Mouse (Mus musculus): ENCODE measurements around the gene Ulk4. TPM values are rescaled to one million over a fixed set of nuclear protein-coding genes. Genes with fewer than 3 reads are reported as not detected.
A peak's percentile ranks its signal among the peaks of the same experiment; 100 is the strongest.
"Not testable (repeated sequence)": the region's sequence is repeated elsewhere in the genome, so short reads cannot be mapped to it uniquely, and the experiment has no call there.

The Ulk4 gene
- polyA plus RNA-seq, 1 experiment from 2014 or later, result 167 TPM

- Histone ChIP-seq H3K27ac (no peak overlapping the region), H3K9ac (no peak overlapping the region), H3K27me3 (no peaks in the 10 kb centered on the region), H3K4me1 (no peaks in the 10 kb centered on the region), H3K9me3 (peaks cover 2% of the 10 kb centered on the region; the same call in 1 of the 2 replicates), H3K36me3 (peaks cover 12% of the 10 kb centered on the region), H3K4me2 (replicated peaks) (no peak overlapping the region), H3K4me3 (no peak overlapping the region)
- no peak for ATAC-seq (ENCODE audit: low FRiP score, low read depth)
- 100% methylated on average over 1 of the region's 1 CpGs for WGBS
Observed at GRCm38 (mm10) chr9:121203686-121204085, 73.3 kb downstream of the Ulk4 start.

DNA sequence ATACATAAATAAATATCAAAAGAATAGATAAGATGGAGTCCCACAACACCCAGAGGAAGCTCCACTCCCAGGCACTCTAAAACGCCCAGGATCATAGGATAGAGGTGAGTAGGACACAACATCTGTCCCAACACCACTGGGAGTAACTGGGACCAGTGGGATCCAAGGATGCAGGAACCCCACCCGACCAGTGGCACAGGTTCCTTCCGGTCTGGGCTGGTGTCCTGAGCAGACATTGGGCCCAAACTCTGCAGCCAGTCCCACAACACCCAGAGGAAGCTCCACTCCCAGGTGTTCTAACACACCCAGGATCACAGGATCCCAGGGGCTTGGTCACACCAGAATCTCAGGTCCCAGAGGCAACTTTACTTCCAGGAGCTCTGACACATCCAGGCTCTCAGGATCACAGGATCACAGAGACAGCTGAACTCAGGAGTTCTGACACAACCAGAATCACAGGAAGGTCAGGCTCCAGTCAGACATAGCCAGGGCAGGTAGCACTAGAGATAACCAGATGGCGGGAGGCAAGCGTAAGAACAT lies 77.8 kb downstream of the Ulk4 start:
- H3K4me2 ChIP-seq (replicated peaks); H3K4me1 ChIP-seq; ATAC-seq (ENCODE audit: low FRiP score, low read depth); H3K27me3 ChIP-seq; H3K9ac ChIP-seq; H3K27ac ChIP-seq; H3K4me3 ChIP-seq: not testable (repeated sequence)
- Histone ChIP-seq H3K9me3 (peaks cover 16% of the 10 kb centered on the region), H3K36me3 (peaks cover 15% of the 10 kb centered on the region)
- 88% methylated on average over 5 of the region's 5 CpGs for WGBS

- H3K4me1 ChIP-seq, result no peaks in the 10 kb centered on the region
- H3K4me3 ChIP-seq, result no peak overlapping the region
- ATAC-seq (ENCODE audit: low FRiP score, low read depth), result no peak
- H3K9me3 ChIP-seq, result peaks cover 34% of the 10 kb centered on the region
- no peak overlapping the region for H3K27ac ChIP-seq
- WGBS, result 89% methylated on average over 9 of the region's 9 CpGs
- H3K9ac ChIP-seq, result no peak overlapping the region
- H3K4me2 ChIP-seq (replicated peaks), result no peak overlapping the region
- no peaks in the 10 kb centered on the region for H3K27me3 ChIP-seq
- peaks cover 35% of the 10 kb centered on the region for H3K36me3 ChIP-seq
Observed at GRCm38 (mm10) chr9:121196473-121196872, 80.5 kb downstream of the Ulk4 start.

- H3K4me1 ChIP-seq, result no peaks in the 10 kb centered on the region
- WGBS, result 94% methylated on average over 4 of the region's 4 CpGs
- ATAC-seq (ENCODE audit: low FRiP score, low read depth), result no peak
- peaks cover 36% of the 10 kb centered on the region for H3K36me3 ChIP-seq
- no peak overlapping the region for H3K4me3 ChIP-seq
- peaks cover 34% of the 10 kb centered on the region for H3K9me3 ChIP-seq
- H3K9ac ChIP-seq, result no peak overlapping the region
- no peaks in the 10 kb centered on the region for H3K27me3 ChIP-seq
- no peak overlapping the region for H3K4me2 ChIP-seq (replicated peaks)
- no peak overlapping the region for H3K27ac ChIP-seq
Observed at GRCm38 (mm10) chr9:121195106-121195505, 81.9 kb downstream of the Ulk4 start.

GRCm38 (mm10) chr9:121192601-121193370 lies 84.2 kb downstream of the Ulk4 start:
- no peak overlapping the region for H3K27ac ChIP-seq
- no peak overlapping the region for H3K9ac ChIP-seq
- 91% methylated on average over 26 of the region's 26 CpGs for WGBS
- no peak for ATAC-seq (ENCODE audit: low FRiP score, low read depth)
- H3K36me3 ChIP-seq, result peaks cover 36% of the 10 kb centered on the region
- H3K4me2 ChIP-seq (replicated peaks), result no peak overlapping the region
- H3K4me1 ChIP-seq, result no peaks in the 10 kb centered on the region
- peaks cover 34% of the 10 kb centered on the region for H3K9me3 ChIP-seq
- no peaks in the 10 kb centered on the region for H3K27me3 ChIP-seq
- no peak overlapping the region for H3K4me3 ChIP-seq

DNA sequence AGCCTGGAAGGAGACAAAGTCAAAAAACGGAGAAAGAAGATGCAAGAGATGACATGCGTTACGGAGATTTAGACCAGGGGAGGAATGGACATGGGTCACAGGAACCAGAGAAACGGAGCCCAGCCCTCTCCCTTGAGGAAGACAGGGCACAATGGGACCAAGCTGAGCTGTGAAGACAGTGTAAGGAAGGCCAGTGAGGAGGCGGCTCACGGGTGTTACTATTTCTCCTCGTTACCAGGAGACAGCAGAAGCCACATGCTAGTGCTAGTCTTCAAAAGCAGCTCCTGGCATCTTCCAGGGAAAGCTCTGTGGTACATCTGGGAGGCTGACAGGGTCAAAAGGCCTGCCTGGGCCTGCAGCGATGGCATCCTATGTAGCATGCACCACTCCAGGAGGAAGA lies 89.2 kb downstream of the Ulk4 start:
- Histone ChIP-seq H3K4me1 (peaks cover 7% of the 10 kb centered on the region; the same call in 1 of the 2 replicates), H3K9me3 (peaks cover 8% of the 10 kb centered on the region; the same call in 1 of the 2 replicates), H3K27ac (no peak overlapping the region), H3K27me3 (no peaks in the 10 kb centered on the region), H3K4me3 (no peak overlapping the region), H3K36me3 (peaks cover 14% of the 10 kb centered on the region), H3K9ac (no peak overlapping the region), H3K4me2 (replicated peaks) (no peak overlapping the region)
- ATAC-seq (ENCODE audit: low FRiP score, low read depth), result no peak
- 80% methylated on average over 8 of the region's 8 CpGs for WGBS

DNA sequence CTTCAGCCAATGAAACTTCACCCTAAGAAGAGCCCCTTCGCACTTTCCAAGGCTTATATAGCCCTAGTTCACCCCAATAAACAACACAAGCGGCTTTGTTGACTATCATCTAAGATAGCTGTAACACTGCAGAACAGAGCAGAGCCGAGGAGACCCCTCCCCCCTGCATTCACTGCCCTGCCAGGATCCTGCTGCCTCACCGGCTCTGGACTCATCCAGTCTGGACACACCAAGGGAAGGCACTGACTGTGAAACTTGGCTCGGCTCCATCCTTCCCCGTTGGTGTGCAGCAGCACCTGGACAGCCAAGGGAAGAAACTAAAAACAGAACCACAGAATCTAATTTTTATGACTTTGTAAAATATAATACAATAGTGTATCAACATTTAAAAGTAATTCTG lies 91.2 kb downstream of the Ulk4 start:
- H3K4me3 ChIP-seq, result no peak overlapping the region
- H3K27me3 ChIP-seq, result no peaks in the 10 kb centered on the region
- 0 out of 2 replicates have a peak, but pooled peaks cover 3% of the 10 kb centered on the region for H3K9me3 ChIP-seq
- H3K27ac ChIP-seq, result no peak overlapping the region
- H3K9ac ChIP-seq, result no peak overlapping the region
- H3K4me1 ChIP-seq, result peaks cover 7% of the 10 kb centered on the region; the same call in 1 of the 2 replicates
- H3K4me2 ChIP-seq (replicated peaks), result no peak overlapping the region
- ATAC-seq (ENCODE audit: low FRiP score, low read depth), result peak; percentile 64; the same call in 1 of the 2 replicates
- no peaks in the 10 kb centered on the region for H3K36me3 ChIP-seq
- whole genome bisulfite sequencing, result 29% methylated on average over 6 of the region's 6 CpGs

GRCm38 (mm10) chr9:121176350-121176749 lies 100.6 kb downstream of the Ulk4 start:
- Histone ChIP-seq H3K36me3 (peaks cover 7% of the 10 kb centered on the region; the same call in 1 of the 2 replicates), H3K4me1 (no peaks in the 10 kb centered on the region), H3K9me3 (peaks cover 8% of the 10 kb centered on the region), H3K4me2 (replicated peaks) (no peak overlapping the region), H3K27me3 (no peaks in the 10 kb centered on the region), H3K27ac (no peak overlapping the region), H3K4me3 (no peak overlapping the region), H3K9ac (no peak overlapping the region)
- no peak for ATAC-seq (ENCODE audit: low FRiP score, low read depth)
- WGBS, result 92% methylated on average over 7 of the region's 7 CpGs

GRCm38 (mm10) chr9:121175201-121175600 lies 101.8 kb downstream of the Ulk4 start:
- H3K27ac ChIP-seq, result no peak overlapping the region
- WGBS, result 89% methylated on average over 11 of the region's 11 CpGs
- no peak for ATAC-seq (ENCODE audit: low FRiP score, low read depth)
- no peak overlapping the region for H3K4me2 ChIP-seq (replicated peaks)
- peaks cover 8% of the 10 kb centered on the region for H3K9me3 ChIP-seq
- H3K4me3 ChIP-seq, result no peak overlapping the region
- peaks cover 7% of the 10 kb centered on the region; the same call in 1 of the 2 replicates for H3K36me3 ChIP-seq
- no peaks in the 10 kb centered on the region for H3K4me1 ChIP-seq
- H3K9ac ChIP-seq, result no peak overlapping the region
- no peaks in the 10 kb centered on the region for H3K27me3 ChIP-seq

DNA sequence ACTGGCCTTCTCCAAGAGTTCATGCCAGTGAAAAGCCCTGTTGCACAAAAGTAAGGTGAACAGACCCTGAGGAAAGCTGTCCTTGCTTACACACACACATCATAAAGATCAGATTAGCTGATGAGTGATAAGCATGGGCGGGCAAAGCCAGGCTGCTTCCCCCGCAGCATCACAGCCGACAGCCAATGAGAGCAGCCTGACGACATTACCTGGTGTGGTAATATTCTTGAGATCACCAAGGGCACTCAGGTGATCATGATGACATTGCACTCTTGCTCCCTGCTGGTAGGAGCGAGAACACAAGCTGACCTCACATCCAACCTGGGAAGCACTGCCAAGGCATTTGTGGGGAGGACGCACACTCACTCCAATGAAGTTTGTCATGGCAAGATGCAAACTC lies 104.9 kb downstream of the Ulk4 start:
- 86% methylated on average over 6 of the region's 6 CpGs for WGBS
- no peak overlapping the region for H3K27ac ChIP-seq
- H3K4me1 ChIP-seq, result no peaks in the 10 kb centered on the region
- H3K4me3 ChIP-seq, result no peak overlapping the region
- 0 out of 2 replicates have a peak, but pooled peaks cover under 1% of the 10 kb centered on the region for H3K36me3 ChIP-seq
- ATAC-seq (ENCODE audit: low FRiP score, low read depth), result no peak
- H3K9ac ChIP-seq, result no peak overlapping the region
- no peaks in the 10 kb centered on the region; the same call in 1 of the 2 replicates for H3K9me3 ChIP-seq
- no peak overlapping the region for H3K4me2 ChIP-seq (replicated peaks)
- no peaks in the 10 kb centered on the region for H3K27me3 ChIP-seq

GRCm38 (mm10) chr9:121171609-121172008 lies 105.4 kb downstream of the Ulk4 start:
- Histone ChIP-seq H3K4me1 (no peaks in the 10 kb centered on the region), H3K27ac (no peak overlapping the region), H3K36me3 (no peaks in the 10 kb centered on the region), H3K4me3 (no peak overlapping the region), H3K27me3 (no peaks in the 10 kb centered on the region), H3K4me2 (replicated peaks) (no peak overlapping the region), H3K9me3 (no peaks in the 10 kb centered on the region; the same call in 1 of the 2 replicates), H3K9ac (no peak overlapping the region)
- no peak for ATAC-seq (ENCODE audit: low FRiP score, low read depth)
- WGBS, result 64% methylated on average over 6 of the region's 6 CpGs

- WGBS, result 85% methylated on average over 7 of the region's 7 CpGs
- Histone ChIP-seq H3K4me2 (replicated peaks) (no peak overlapping the region), H3K27me3 (no peaks in the 10 kb centered on the region), H3K4me3 (no peak overlapping the region), H3K9me3 (no peaks in the 10 kb centered on the region), H3K36me3 (0 out of 2 replicates have a peak, but pooled peaks cover 3% of the 10 kb centered on the region), H3K27ac (no peak overlapping the region), H3K9ac (no peak overlapping the region), H3K4me1 (0 out of 2 replicates have a peak, but pooled peaks cover 4% of the 10 kb centered on the region)
- ATAC-seq (ENCODE audit: low FRiP score, low read depth), result no peak
Observed at GRCm38 (mm10) chr9:121164607-121165006, 112.4 kb downstream of the Ulk4 start.

All from limb, embryonic 13.5 days (tissue).